Mouse (Mus musculus) kidney, postnatal 36 days (tissue): Measurements from ENCODE around the gene Vps25.

ENCODE experiments used
- DNase-seq, 2 experiments: peaks; one replicate each; pipeline ENCODE4 v3.0.0; 2021 to 2022; ENCODE audit warnings: mixed read lengths in 2 of 2

Vps25 gene

DNA sequence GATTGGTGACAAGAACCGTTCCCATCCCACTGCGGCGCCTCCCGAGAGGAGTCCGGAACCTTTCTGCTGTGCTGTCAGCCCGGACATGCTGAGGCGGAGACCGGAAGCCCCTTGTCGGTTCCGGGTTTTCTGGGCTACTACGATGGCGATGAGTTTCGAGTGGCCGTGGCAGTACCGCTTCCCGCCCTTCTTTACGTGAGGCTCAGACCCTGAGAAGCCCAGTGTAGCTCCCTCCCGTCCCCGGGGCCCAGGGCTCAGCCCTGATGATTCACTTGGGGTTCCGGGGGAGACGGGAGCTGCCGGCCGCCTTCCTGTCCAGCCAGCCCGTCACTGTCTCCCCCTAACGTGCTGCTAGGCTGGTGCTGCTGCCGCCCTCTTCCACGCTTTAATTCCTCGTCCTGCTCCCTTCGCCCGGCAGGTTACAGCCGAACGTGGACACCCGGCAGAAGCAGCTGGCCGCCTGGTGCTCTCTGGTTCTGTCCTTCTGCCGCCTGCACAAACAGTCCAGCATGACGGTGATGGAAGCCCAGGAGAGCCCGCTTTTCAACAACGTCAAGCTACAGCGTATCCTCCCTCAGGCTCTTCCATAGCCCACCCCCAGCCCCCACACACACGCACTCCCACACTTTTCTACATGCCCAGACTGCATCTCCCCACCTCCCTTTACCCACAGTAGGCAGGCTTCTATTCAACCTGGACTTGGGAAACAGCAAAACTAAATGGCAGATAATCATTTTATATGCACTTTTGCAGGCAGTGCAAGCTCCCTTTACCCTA lies at the start of gene Vps25:
Gene Vps25, plus strand, starts transcription at position 95 of the 777 bp plus-strand sequence.
- peak; percentile 88 to 91 for DNase-seq

- peak in 1 of 2 experiments; percentile 80 for DNase-seq
These were observed 41.5 kb upstream of the Vps25 start for GRCm38 (mm10) chr11:101211970-101212369.

GRCm38 (mm10) chr11:101216936-101217335 lies 36.6 kb upstream of the Vps25 start:
- DNase-seq, result peak; percentile 18 to 38

GRCm38 (mm10) chr11:101218436-101219055 lies 35.0 kb upstream of the Vps25 start:
- peak; percentile 34 to 64 for DNase-seq

GRCm38 (mm10) chr11:101220853-101221252 lies 32.7 kb upstream of the Vps25 start:
- no peak for DNase-seq

GRCm38 (mm10) chr11:101221306-101221986 lies 32.1 kb upstream of the Vps25 start:
- DNase-seq, result no peak

DNA sequence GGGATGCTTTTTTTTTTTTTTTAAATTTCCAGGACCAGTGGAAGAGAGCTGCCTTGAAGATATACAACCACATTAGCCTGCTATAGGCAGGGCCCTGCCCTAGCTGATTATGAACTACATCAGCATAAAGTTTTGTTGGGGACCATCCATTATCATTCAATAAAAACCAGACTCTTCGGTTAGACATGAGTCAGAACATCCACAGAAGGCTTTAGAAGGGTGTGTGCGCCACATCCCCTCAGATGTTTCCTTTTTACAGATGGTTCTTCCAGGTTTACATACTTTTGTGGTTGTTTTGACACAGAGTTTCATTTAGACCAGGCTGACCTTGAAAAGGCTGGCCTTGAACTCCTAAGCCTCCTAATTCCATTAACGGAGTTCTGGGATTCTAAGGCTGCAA lies 29.2 kb upstream of the Vps25 start:
- no peak for DNase-seq

GRCm38 (mm10) chr11:101225331-101226064 lies 28.0 kb upstream of the Vps25 start:
- peak in 1 of 2 experiments; percentile 10 for DNase-seq

DNA sequence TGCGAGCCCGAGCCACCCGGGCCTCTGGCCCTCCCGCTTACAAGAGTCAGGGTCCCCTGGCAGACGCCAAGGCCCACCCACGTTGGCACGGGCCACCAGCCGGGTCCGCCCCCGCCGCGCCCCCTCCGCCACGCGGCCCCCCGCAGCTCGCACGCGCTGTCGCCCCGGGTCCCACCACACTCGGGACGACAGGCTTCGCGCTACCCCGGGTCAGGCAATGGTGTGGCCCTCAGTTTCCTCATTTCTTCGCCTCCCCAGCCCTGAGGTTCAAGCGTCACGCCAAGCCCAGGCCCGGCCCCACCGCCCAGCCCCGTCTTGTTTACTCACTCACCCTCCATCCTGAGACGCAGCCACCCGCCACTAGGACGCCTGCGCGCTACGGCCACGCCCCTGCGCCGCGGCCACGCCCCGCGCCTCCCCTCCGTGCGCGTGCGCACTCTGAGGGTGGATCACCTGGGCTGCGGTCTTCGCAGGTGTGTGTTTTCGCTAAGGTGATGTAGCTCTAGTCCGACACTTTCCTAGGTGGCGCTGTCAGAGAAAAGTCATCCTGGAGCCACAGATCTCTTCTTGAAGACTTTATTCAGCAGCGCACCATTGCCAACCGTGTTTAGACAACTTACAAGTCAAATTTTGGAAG lies 27.3 kb upstream of the Vps25 start, which contains the start of gene Ezh1:
Gene Ezh1, minus strand, starts transcription at position 399 of the 637 bp plus-strand sequence.
- DNase-seq, result peak; percentile 94 to 95

DNA sequence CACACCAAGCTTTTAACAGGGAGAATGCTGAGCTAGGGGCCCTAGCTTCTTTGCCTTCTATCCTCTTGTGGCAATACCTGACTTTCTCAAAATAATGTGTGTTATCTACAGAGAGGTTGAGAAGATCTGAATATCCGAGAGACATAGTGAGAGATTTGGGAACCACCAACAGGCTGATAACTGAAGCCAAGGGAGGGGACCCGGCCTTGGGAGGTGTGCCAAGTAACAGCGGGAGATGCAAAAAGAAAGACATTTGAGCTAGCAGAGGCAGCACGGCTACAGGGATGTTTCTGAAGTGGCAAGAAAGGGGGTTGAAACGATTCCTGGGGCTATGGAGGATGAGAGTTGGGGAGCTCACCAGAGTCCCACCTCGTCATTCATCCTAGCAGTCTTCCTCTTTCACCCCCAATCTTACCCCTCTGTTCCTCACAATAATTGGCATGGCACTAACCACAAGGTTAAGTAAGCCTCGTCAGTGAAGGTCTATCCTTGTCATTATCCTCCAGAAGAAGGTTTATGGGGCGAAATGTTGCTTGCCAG lies 24.1 kb upstream of the Vps25 start:
- DNase-seq, result peak; percentile 21 to 49

DNA sequence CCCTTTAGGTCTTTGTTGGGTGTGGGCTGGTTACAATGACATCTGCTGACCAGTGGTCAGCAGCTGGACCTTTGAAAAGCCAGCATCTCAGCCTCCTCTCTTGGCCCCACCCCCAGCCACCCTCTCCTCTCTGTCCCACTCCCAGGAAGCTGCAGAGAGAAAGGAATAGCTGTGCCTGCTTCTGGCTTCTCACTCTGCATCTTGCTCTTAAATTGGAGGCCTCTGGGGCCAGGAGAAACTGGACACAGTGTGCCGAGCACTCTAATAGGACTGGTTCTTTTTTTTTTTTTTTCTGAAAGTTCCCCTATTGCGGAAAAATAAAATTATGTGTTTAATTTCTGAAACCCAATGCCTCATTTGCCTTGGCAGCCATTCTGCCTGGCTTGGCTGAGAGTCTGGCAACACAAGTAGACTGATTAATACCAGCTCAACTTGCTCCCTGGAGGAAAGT lies 23.4 kb upstream of the Vps25 start:
- DNase-seq, result peak; percentile 42 to 47

DNA sequence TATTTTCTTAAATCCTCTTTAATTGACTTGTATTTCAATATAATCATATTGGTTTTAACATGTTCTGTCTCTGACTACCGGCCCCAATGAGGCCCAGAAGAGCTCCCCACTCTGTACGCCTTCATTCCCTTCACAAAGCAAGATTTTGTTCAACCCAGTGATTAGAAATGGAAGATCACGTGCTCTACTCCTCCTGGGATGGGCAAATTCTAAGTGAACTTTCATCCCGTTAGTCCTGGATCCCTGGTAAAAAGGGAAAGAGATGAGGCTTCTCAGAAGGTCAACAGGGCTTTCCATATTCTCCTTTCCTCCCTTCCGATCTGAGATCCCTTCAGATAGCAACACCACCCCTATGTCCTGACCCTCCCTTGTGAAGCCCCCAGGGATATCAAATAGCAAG lies 23.0 kb upstream of the Vps25 start:
- DNase-seq, result peak in 1 of 2 experiments; percentile 42

- DNase-seq, result peak; percentile 75 to 86
These were observed 22.3 kb upstream of the Vps25 start for GRCm38 (mm10) chr11:101230991-101231871.

DNA sequence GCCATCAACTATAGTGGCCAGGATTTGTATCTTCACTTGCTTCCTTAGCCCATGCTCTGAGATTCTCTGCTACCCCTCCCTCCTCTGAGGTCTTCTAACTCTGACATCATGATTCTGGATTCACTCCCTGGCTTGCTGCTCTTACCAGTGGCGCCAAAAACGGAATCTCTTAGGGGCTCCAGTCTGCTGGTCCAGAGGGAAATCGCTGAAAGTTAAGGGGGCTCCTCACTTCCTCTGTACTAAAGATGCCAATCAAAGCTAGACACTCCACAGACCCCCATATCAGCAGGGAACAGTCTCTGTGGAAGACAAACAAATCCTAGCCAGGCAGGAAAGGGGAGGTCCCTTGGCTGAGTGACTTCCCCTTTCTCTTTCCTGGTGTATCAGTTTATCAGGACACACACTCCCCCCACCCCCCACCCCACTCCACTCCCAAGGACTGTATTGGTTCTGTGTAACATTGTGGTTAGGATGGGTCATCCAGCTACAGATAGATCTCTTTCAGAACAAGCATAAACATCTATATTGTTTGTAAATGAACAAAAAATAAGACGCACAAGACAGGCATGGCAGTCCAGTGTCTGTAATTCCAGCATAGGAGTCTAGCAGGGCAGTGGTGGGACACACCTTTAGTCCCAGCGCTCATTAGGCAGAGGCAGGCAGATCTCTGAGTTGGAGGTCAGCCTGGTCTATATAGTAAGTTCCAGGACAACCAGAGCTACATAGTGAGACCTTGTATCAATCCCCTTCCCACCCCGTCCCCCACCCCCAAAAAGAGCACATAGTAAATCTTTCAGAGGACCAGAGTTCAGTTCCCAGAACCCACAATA lies 21.3 kb upstream of the Vps25 start:
- DNase-seq, result peak; percentile 43 to 53

GRCm38 (mm10) chr11:101233240-101233639 lies 20.3 kb upstream of the Vps25 start:
- DNase-seq, result no peak

- DNase-seq, result no peak
These were observed 19.4 kb upstream of the Vps25 start for GRCm38 (mm10) chr11:101234124-101234523.

DNA sequence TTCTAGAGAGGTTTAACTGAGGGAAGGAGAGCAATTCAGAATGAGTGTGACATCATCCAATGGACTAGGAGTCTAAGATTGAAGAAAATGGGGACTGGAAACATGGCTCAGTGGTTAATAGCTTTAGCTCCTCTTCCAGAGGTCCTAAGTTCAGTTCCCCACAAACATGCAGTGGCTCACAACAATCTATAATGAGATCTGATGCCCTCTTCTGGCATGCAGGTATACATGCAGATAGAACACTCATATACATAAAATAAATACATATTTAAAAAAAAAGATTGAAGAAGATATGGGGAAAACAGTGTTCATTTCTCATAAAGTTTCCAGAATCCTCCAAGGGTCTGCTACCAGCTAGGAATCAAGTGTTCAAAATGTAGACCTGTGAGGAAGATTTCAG lies 18.1 kb upstream of the Vps25 start:
- no peak for DNase-seq

GRCm38 (mm10) chr11:101236782-101237181 lies 16.7 kb upstream of the Vps25 start:
- no peak for DNase-seq

DNA sequence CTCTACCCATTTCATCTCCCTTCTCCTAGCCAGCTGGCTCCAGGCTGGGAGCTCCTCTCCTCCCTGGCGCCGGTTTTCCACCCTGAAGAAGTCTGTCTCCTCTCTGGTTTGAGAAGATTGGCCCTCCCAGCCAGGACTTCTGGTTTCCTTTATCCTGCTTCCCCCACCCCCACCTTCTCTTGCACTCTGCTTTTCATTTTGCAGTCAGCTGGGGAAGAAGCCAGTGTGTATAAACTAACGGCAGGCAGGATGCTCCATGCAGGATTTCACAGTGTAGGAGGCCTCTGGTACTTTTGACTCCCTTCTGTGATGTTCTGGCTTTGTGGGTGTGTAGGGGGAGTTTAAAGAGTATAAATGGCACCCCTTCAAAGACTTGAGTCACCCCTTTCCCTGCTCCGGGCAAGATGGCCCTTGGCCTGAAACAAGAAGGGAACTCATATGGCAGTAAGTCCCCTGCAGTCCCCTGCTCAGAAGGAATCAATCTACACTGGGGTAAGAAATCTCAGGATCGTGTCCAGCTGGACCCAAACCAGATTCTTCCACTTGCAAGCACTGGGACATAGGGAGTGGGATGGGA lies 15.3 kb upstream of the Vps25 start:
- no peak for DNase-seq

DNA sequence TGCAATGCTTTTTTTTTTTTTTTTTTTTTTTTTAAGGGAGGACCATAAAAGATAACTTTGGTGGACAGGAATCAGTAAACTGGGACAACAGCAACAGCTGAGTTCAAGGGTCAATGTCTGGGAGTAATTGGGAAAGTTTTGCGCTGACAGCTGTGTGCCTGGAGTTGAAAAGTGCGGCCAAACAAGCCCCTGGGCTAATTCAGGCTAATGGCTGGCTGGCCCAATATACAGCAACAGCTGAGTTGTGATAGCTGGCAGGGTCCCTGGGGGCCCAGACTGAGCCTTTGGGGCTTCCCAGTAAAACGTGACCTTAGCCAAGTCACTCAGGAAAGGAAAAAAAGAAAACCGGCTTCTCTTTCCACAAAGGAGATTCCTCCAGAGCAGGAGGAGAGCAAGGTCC lies 8.4 kb upstream of the Vps25 start:
- peak; percentile 51 to 62 for DNase-seq
